Mouse (Mus musculus): ENCODE measurements around the gene Olfr485. TPM values are rescaled to one million over a fixed set of nuclear protein-coding genes. Genes with fewer than 3 reads are reported as not detected.

The Olfr485 gene
- polyA plus RNA-seq (2015; fragmentation: Nextera tagmentation; extraction: Ambion mirVana), result not detected in 2 replicates

DNA sequence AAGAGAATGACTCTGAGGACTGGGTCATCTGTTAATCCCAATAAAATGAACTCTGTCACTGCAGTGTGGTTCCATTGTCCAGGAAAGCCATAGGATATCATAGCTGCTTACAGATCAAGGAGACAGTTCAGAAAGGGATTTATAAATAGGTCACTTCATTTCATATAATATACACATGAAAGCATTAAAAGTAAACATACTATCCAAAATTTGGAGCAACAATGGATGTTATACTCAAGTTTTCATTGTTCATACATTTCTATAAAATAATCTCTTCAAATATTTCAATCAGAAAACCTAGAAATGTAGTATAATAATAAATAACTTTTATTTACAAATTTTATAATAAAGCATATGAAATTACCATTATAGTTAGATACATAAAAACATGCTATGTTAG is at the start of gene Olfr485:
Gene Olfr485, minus strand, starts transcription at position 101 of the 400 bp plus-strand sequence.

DNA sequence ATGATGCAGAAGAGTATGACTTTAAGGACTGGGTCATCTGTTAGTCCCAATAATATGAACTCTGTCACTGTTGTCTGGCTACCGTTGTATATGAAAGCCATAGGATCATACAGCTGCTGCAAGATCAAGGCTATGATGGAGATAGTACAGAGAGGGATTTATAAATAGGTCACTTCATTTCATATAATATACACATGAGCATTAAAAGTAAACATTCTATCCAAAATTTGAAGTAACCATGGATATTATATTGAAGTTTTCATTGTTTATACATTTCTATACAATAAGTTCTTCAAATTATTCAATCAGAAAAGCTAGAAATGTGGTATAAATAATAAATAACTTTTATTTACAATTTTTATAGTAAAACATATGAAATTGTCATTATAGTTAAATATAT is 13.0 kb upstream of the Olfr485 start, which contains the start of gene Olfr486:
Gene Olfr486, minus strand, starts transcription at position 101 of the 400 bp plus-strand sequence.

DNA sequence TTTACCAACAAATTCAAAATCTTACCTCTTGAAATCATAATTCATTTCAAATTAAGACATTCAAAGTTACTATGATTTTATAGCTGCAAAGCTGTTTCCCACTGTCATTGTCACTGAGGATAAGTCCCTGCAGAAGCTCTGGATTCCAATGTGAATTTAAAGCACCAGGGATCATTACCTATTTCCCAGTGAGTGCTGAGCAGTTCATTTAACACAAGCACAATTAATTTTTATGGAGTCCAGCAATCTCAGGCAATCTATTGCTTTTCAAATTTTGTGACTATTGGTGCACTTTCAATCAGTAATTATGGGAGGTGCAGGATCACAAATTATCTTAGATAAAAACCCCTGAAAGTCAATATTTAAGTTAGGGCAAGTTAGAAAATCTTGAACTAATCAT is 32.3 kb downstream of the Olfr485 start, which contains the start of gene Olfr484:
Gene Olfr484, minus strand, starts transcription at position 101 of the 400 bp plus-strand sequence.

Other genes starting within 250 kb of the Olfr485 start
- gene Olfr473, start 229.4 kb downstream of the Olfr485 start, polyA plus RNA-seq (2015; fragmentation: Nextera tagmentation; extraction: Ambion mirVana), result not detected in 2 replicates
- not detected in 2 replicates for gene Olfr474, start 205.2 kb downstream of the Olfr485 start, polyA plus RNA-seq (2015; fragmentation: Nextera tagmentation; extraction: Ambion mirVana)
- not detected in 2 replicates for gene Olfr476, start 195.1 kb downstream of the Olfr485 start, polyA plus RNA-seq (2015; fragmentation: Nextera tagmentation; extraction: Ambion mirVana)
- gene Olfr477, start 173.2 kb downstream of the Olfr485 start, polyA plus RNA-seq (2015; fragmentation: Nextera tagmentation; extraction: Ambion mirVana), result not detected in 2 replicates
- gene Olfr478, start 125.9 kb downstream of the Olfr485 start, polyA plus RNA-seq (2015; fragmentation: Nextera tagmentation; extraction: Ambion mirVana), result not detected in 2 replicates
- gene Olfr479, start 109.2 kb downstream of the Olfr485 start, polyA plus RNA-seq (2015; fragmentation: Nextera tagmentation; extraction: Ambion mirVana), result not detected in 2 replicates
- not detected in 2 replicates for gene Olfr480, start 92.5 kb downstream of the Olfr485 start, polyA plus RNA-seq (2015; fragmentation: Nextera tagmentation; extraction: Ambion mirVana)
- gene Olfr481, start 80.0 kb downstream of the Olfr485 start, polyA plus RNA-seq (2015; fragmentation: Nextera tagmentation; extraction: Ambion mirVana), result not detected in 2 replicates
- gene Olfr482, start 62.3 kb downstream of the Olfr485 start, polyA plus RNA-seq (2015; fragmentation: Nextera tagmentation; extraction: Ambion mirVana), result 0.12 TPM in 1 of 2 replicates, not detected in the other
- gene Olfr483, start 59.0 kb downstream of the Olfr485 start, polyA plus RNA-seq (2015; fragmentation: Nextera tagmentation; extraction: Ambion mirVana), result not detected in 2 replicates
- gene Olfr484, start 32.4 kb downstream of the Olfr485 start, polyA plus RNA-seq (2015; fragmentation: Nextera tagmentation; extraction: Ambion mirVana), result not detected in 2 replicates
- not detected in 2 replicates for gene Olfr486, start 12.9 kb upstream of the Olfr485 start, polyA plus RNA-seq (2015; fragmentation: Nextera tagmentation; extraction: Ambion mirVana)
- not detected in 2 replicates for gene Olfr487, start 54.8 kb upstream of the Olfr485 start, polyA plus RNA-seq (2015; fragmentation: Nextera tagmentation; extraction: Ambion mirVana)
- gene Olfr488, start 98.5 kb upstream of the Olfr485 start, polyA plus RNA-seq (2015; fragmentation: Nextera tagmentation; extraction: Ambion mirVana), result not detected in 2 replicates
- gene Olfr490, start 129.1 kb upstream of the Olfr485 start, polyA plus RNA-seq (2015; fragmentation: Nextera tagmentation; extraction: Ambion mirVana), result not detected in 2 replicates
- not detected in 2 replicates for gene Olfr491, start 153.6 kb upstream of the Olfr485 start, polyA plus RNA-seq (2015; fragmentation: Nextera tagmentation; extraction: Ambion mirVana)
- gene Olfr492, start 163.8 kb upstream of the Olfr485 start, polyA plus RNA-seq (2015; fragmentation: Nextera tagmentation; extraction: Ambion mirVana), result not detected in 2 replicates
- not detected in 2 replicates for gene Olfr493, start 187.1 kb upstream of the Olfr485 start, polyA plus RNA-seq (2015; fragmentation: Nextera tagmentation; extraction: Ambion mirVana)
- gene Olfr494, start 205.5 kb upstream of the Olfr485 start, polyA plus RNA-seq (2015; fragmentation: Nextera tagmentation; extraction: Ambion mirVana), result not detected in 2 replicates
- gene Olfr495, start 233.3 kb upstream of the Olfr485 start, polyA plus RNA-seq (2015; fragmentation: Nextera tagmentation; extraction: Ambion mirVana), result not detected in 2 replicates

Measured in urinary bladder, postnatal 0 days (tissue).